ENCODE assay signal across 18 mouse cellular contexts in the genomic region with DNA sequence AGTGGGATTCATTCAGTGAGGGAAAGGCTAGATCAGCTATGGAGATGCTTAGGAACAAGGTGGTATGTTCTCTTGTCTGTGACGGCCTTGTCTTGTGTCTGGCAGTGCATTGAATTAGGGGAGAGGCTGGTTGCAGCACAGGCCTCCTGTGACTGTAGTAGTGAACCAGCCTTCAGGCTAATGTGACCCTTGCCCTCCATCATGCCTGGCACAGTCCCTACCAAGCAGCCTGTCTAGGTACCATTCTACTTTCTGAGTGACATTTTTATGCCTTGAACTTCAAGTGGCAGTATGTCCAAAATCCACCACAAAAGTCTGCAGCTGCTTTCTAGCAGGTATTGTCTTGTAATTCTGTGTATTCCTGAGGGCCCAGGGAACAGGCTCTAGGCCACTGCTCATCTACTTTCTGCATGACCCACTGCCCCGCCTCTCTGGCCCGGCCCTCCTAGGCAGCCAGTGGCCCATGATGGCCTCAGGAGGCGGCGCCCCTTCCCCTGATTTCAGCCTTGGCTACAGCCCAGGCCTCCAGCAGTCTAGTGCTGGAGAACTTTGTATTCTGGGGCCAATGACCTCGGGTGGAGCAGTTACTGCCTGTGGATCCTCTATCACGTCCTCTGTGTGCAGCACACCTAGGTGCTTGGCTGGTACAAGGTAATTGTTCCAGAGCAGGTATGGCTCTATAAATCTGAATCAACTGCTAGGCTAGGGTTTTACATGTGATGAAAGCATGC. TPM values are rescaled to one million over a fixed set of nuclear protein-coding genes. Genes with fewer than 3 reads are reported as not detected.
DNase-seq lines count a peak whose midpoint lies in the region; ATAC-seq and TF ChIP-seq lines count a peak whose summit lies in the region.
"Had no signal": no experiment of that assay in that cellular context is flagged by ENCODE, and none has a peak within 500 bp of the region (broad histone marks: within the 10 kb centered on the region; RNA-seq: fewer than 3 reads in every experiment).

No protein-coding gene starts in this region.

- 36% methylated on average over 7 of the region's 7 CpGs for WGBS in kidney, embryonic 15.5 days
- WGBS in intestine, postnatal 0 days = 30% methylated on average over 7 of the region's 7 CpGs
- 37% methylated on average over 7 of the region's 7 CpGs for WGBS in small intestine, adult 2 months
- 49% methylated on average over 7 of the region's 7 CpGs for WGBS in lung, postnatal 0 days

- no peak overlapping the region for H3K4me2 ChIP-seq in kidney, embryonic 15.5 days
- H3K4me2 ChIP-seq in intestine, postnatal 0 days (replicated peaks; ENCODE audit: low read depth) = 0 out of 2 replicates have a peak overlapping the region, but pooled peaks have one; percentile 3
- H3K4me2 ChIP-seq in lung, postnatal 0 days (replicated peaks; ENCODE audit: low read depth, low read length) = no peak overlapping the region
- H3K4me2 ChIP-seq: embryonic facial prominence, embryonic 12.5 days; heart, embryonic 13.5 days; lung, embryonic 14.5 days; neural tube, embryonic 13.5 days had no signal

- H3K9ac ChIP-seq in kidney, embryonic 15.5 days = no peak overlapping the region
- no peak overlapping the region for H3K9ac ChIP-seq in intestine, postnatal 0 days (ENCODE audit: low read depth, low read length)
- no peak overlapping the region for H3K9ac ChIP-seq in lung, postnatal 0 days (replicated peaks; ENCODE audit: low read depth)
- H3K9ac ChIP-seq: embryonic facial prominence, embryonic 12.5 days; heart, embryonic 13.5 days; lung, embryonic 14.5 days; neural tube, embryonic 13.5 days had no signal

- H3K4me1 ChIP-seq in kidney, embryonic 15.5 days = peaks cover 11% of the 10 kb centered on the region
- H3K4me1 ChIP-seq in intestine, postnatal 0 days (replicated peaks; ENCODE audit: control insufficient read depth, insufficient read depth, low read length) = no peaks in the 10 kb centered on the region
- peaks cover 7% of the 10 kb centered on the region for H3K4me1 ChIP-seq in small intestine, adult 2 months (ENCODE audit: control insufficient read depth, insufficient read depth, insufficient read length, low read length)
- H3K4me1 ChIP-seq in lung, postnatal 0 days (ENCODE audit: insufficient read depth, low read depth, low read length) = no peaks in the 10 kb centered on the region
- H3K4me1 ChIP-seq: embryonic facial prominence, embryonic 12.5 days; neural tube, embryonic 13.5 days had no signal

- TF ChIP-seq EP300 in lung, postnatal 0 days (IDR thresholded peaks at IDR 0.05) = no peak

- DNase-seq in kidney, adult 11 months = peak; percentile 92
- DNase-seq in kidney, postnatal 14 days = peak; percentile 88
- no peak for DNase-seq in right cerebral cortex, postnatal 14 days
- no peak for DNase-seq in lung, postnatal 0 days (ENCODE audit: low spot score)
- DNase-seq in right cerebral cortex, postnatal 10 days (ENCODE audit: low spot score in 2 of 2) = no peak
- DNase-seq: cerebellum, adult 11-12 months; left cerebral cortex, postnatal 4 days; lung, embryonic 14.5 days; thymus, postnatal 4 days had no signal

- TF ChIP-seq POLR2A in small intestine, adult 2 months (IDR thresholded peaks at IDR 0.05; ENCODE audit: low read depth, low read length) = no peak

- no peak overlapping the region for H3K4me3 ChIP-seq in kidney, embryonic 15.5 days (replicated peaks)
- no peak overlapping the region for H3K4me3 ChIP-seq in intestine, postnatal 0 days (ENCODE audit: low read depth, low read length)
- no peak overlapping the region for H3K4me3 ChIP-seq in small intestine, adult 2 months (ENCODE audit: low read depth, low read length)
- no peak overlapping the region for H3K4me3 ChIP-seq in lung, postnatal 0 days (ENCODE audit: low read depth, low read length)
- H3K4me3 ChIP-seq: embryonic facial prominence, embryonic 12.5 days; heart, embryonic 13.5 days; hindbrain, embryonic 10.5 days; neural tube, embryonic 13.5 days had no signal

- no peak for TF ChIP-seq CTCF in intestine, postnatal 0 days (IDR thresholded peaks at IDR 0.05; ENCODE audit: low read depth)
- TF ChIP-seq CTCF in small intestine, adult 2 months (IDR thresholded peaks at IDR 0.05; ENCODE audit: extremely low read depth, insufficient read length, insufficient replicate concordance, low read depth, low read length) = no peak
- TF ChIP-seq CTCF in lung, postnatal 0 days (IDR thresholded peaks at IDR 0.05) = no peak

- no peaks in the 10 kb centered on the region for H3K27me3 ChIP-seq in kidney, embryonic 15.5 days
- no peaks in the 10 kb centered on the region for H3K27me3 ChIP-seq in intestine, postnatal 0 days (replicated peaks; ENCODE audit: control insufficient read depth, insufficient read depth, low read length)
- no peaks in the 10 kb centered on the region for H3K27me3 ChIP-seq in small intestine, adult 2 months (ENCODE audit: control insufficient read depth, insufficient read depth, low read length)
- no peaks in the 10 kb centered on the region for H3K27me3 ChIP-seq in lung, postnatal 0 days (replicated peaks; ENCODE audit: insufficient read depth, low read length)
- H3K27me3 ChIP-seq: embryonic facial prominence, embryonic 12.5 days; heart, embryonic 13.5 days; neural tube, embryonic 13.5 days had no signal

- H3K9me3 ChIP-seq in kidney, embryonic 15.5 days (replicated peaks) = no peaks in the 10 kb centered on the region
- no peaks in the 10 kb centered on the region for H3K9me3 ChIP-seq in intestine, postnatal 0 days (ENCODE audit: control insufficient read depth)
- no peaks in the 10 kb centered on the region for H3K9me3 ChIP-seq in lung, postnatal 0 days (ENCODE audit: low read length)
- H3K9me3 ChIP-seq: embryonic facial prominence, embryonic 12.5 days; heart, embryonic 13.5 days; hindbrain, embryonic 10.5 days; neural tube, embryonic 13.5 days had no signal

- no peak for ATAC-seq in kidney, embryonic 15.5 days (replicated peaks; ENCODE audit: low FRiP score)
- ATAC-seq in intestine, postnatal 0 days = peak; percentile 78
- no peak for ATAC-seq in lung, postnatal 0 days
- ATAC-seq: activated CD4-positive, CD25-positive, alpha-beta regulatory T cell, adult 4 months; inflammation-experienced regulatory T-cells, adult 6 months had no signal

- H3K27ac ChIP-seq in kidney, embryonic 15.5 days = no peak overlapping the region
- H3K27ac ChIP-seq in intestine, postnatal 0 days (ENCODE audit: low read depth, low read length) = no peak overlapping the region
- H3K27ac ChIP-seq in small intestine, adult 2 months (ENCODE audit: insufficient read depth, low read depth, low read length) = peak overlapping the region; percentile 56; the same call in 1 of the 2 replicates
- no peak overlapping the region for H3K27ac ChIP-seq in lung, postnatal 0 days (ENCODE audit: low read length)
- H3K27ac ChIP-seq: embryonic facial prominence, embryonic 12.5 days; heart, embryonic 13.5 days; hindbrain, embryonic 10.5 days; neural tube, embryonic 13.5 days had no signal

- H3K36me3 ChIP-seq in kidney, embryonic 15.5 days = no peaks in the 10 kb centered on the region
- H3K36me3 ChIP-seq in intestine, postnatal 0 days (ENCODE audit: control insufficient read depth, insufficient read depth) = no peaks in the 10 kb centered on the region
- H3K36me3 ChIP-seq in small intestine, adult 2 months (ENCODE audit: control insufficient read depth, insufficient read depth, low read length) = no peaks in the 10 kb centered on the region
- H3K36me3 ChIP-seq in lung, postnatal 0 days (ENCODE audit: insufficient read depth, low read length) = no peaks in the 10 kb centered on the region
- H3K36me3 ChIP-seq: embryonic facial prominence, embryonic 12.5 days; heart, embryonic 13.5 days; hindbrain, embryonic 10.5 days; neural tube, embryonic 13.5 days had no signal

RNA-seq across cellular contexts. Expression of gene Lrfn4, which starts 21.5 kb away (rescaled TPM):
- polyA plus RNA-seq in kidney, embryonic 15.5 days (2015; fragmentation: Nextera tagmentation; extraction: Ambion mirVana) = 6.6 and 7.7 TPM in 2 replicates
- polyA plus RNA-seq in intestine, postnatal 0 days (2015; fragmentation: Nextera tagmentation; extraction: Ambion mirVana) = 4.6 and 4.8 TPM in 2 replicates
- 9.8 and 12.0 TPM in 2 replicates for polyA plus RNA-seq in small intestine, adult 2 months (2012; rRNA removed)
- polyA plus RNA-seq in lung, postnatal 0 days (2015; fragmentation: Nextera tagmentation; extraction: Ambion mirVana) = 3.2 and 3.4 TPM in 2 replicates

RNA-seq across cellular contexts. Expression of gene Rce1, which starts 31.5 kb away (rescaled TPM):
- polyA plus RNA-seq in kidney, embryonic 15.5 days (2015; fragmentation: Nextera tagmentation; extraction: Ambion mirVana) = 79.8 and 80.5 TPM in 2 replicates
- polyA plus RNA-seq in intestine, postnatal 0 days (2015; fragmentation: Nextera tagmentation; extraction: Ambion mirVana) = 37.0 and 37.4 TPM in 2 replicates
- polyA plus RNA-seq in small intestine, adult 2 months (2012; rRNA removed) = 55.1 and 97.5 TPM in 2 replicates
- polyA plus RNA-seq in lung, postnatal 0 days (2015; fragmentation: Nextera tagmentation; extraction: Ambion mirVana) = 52.5 and 54.9 TPM in 2 replicates

Comparison
In these comparisons a context has a peak if more than half of its experiments do, and no peak if none do; other contexts are left out.
1. DNase-seq: peak in kidney, adult 11 months (single experiment) and kidney, postnatal 14 days (single experiment); none in right cerebral cortex, postnatal 14 days (single experiment), lung, postnatal 0 days (single experiment) and right cerebral cortex, postnatal 10 days (0 of 2).